Mouse (Mus musculus) heart, adult 10 weeks (tissue): ENCODE data around the gene Syce1. TPM values are rescaled to one million over a fixed set of nuclear protein-coding genes. Genes with fewer than 3 reads are reported as not detected.

Experiments used
- polyA plus RNA-seq: library from polyadenylated mRNA; stranded (reverse); fragments of 350-450 nt; fragmentation: Illumina TruSeq; extraction: RNeasy Lipid Tissue Mini Kit (QIAGEN cat#74804); gene quantifications from one replicate; pipeline ENCODE4 v1.2.3, GENCODE M21; 2014; ENCODE audit warnings: low read depth, low replicate concordance

Gene Syce1
- polyA plus RNA-seq, result not detected

DNA sequence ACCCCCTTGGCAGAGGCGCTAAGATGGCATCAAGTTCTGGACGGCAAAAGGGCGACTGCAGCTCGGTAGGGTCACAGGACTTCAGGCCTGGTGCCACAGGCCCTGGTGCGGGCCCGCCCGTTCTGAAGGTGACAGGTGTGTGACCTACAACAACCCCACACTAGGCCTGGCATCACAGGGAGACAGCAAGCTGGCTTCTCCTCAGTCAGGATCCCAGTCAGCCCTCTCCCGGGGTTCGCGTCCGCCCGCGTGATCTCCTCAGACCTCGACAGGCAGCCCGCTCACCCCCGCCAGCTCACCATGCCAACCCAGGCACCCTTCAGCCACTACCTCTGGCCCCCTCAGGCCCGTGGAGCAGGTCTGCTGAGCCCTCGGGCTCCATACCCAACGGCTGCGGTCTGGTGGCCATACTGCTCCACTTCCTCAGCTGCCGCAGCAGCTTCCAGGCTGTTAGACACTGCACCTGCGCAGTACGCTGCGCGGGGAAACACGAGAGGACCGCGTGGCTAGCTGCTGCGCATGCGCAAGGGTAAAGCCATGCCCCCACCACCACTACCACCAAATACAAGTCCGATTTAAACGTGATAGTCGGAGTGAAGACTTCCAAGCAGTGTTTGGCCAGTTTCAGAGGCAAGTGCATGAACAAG is at the start of gene Syce1:
Gene Syce1, minus strand, starts transcription at position 447 of the 647 bp plus-strand sequence.

GRCm38 (mm10) chr7:140834968-140835757 is 47.5 kb upstream of the Syce1 start, which contains the start of gene Urah:
Gene Urah, plus strand, starts transcription at chr7:140835018.

DNA sequence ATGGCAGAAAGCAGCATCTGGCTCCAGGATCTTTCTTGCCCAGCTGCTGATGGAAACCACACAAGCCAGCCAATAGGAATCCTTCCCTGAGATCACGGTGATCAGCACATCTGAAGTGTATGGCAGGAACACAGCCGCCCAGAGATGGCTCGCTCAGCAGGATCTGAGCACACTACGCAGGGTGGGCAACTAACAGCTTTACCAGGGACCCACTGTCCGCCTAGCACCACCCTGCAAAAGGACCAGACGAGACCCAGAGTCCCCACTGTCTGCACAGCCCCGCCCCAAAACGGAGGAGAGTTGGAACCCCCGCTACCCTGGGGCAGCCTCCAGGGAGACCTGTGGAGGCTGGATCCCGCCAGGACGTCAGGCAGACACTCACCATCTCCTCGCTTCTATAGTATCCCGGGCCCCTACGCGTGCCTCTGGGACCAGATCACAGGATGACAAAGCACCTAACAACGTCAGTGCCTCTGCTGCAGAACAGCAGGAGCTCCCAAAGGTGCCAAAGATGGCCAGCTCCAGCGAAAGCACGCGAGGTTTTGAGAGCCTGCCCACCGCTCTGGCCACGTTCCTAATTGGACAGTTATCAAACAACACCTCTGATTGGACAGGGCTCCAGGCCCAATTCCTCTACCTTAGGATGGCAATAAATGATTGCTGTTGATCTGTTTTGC is 34.1 kb upstream of the Syce1 start, which contains the start of gene Zfp941:
Gene Zfp941, minus strand, starts transcription at position 526 of the 677 bp plus-strand sequence.

DNA sequence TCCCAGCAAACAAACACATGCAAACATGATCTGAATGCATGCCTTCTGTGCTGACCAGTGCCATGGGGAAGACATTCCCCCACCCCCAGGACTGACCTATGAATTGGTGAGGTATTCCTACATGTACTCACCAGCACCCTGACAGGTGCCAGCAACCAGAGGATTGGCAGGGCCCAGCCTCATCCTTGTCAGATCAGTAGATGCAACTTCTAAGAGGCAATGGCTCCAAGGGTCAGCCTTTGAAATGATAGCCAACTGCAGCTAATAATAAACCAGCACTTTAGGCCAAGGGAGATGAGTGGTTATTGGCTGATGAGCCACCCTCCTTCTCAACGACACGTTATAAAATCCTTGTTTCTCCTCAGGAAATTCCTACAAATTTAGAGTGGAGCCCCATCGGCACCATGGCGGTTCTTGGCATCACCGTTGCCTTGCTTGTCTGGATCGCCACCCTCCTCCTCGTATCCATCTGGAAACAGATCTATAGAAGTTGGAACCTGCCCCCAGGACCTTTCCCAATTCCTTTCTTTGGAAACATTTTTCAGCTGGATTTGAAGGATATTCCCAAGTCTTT is 24.1 kb downstream of the Syce1 start, which contains the start of gene Cyp2e1:
Gene Cyp2e1, plus strand, starts transcription at position 293 of the 574 bp plus-strand sequence.

Other genes starting within 250 kb of the Syce1 start
- not detected for gene Olfr538, start 220.0 kb downstream of the Syce1 start, polyA plus RNA-seq
- not detected for gene Olfr46, start 186.6 kb downstream of the Syce1 start, polyA plus RNA-seq
- gene Olfr61, start 158.9 kb downstream of the Syce1 start, polyA plus RNA-seq, result not detected
- gene Olfr53, start 141.4 kb downstream of the Syce1 start, polyA plus RNA-seq, result not detected
- not detected for gene Olfr539, start 127.9 kb downstream of the Syce1 start, polyA plus RNA-seq
- gene Olfr45, start 105.9 kb downstream of the Syce1 start, polyA plus RNA-seq, result not detected
- gene Olfr541, start 90.6 kb downstream of the Syce1 start, polyA plus RNA-seq, result not detected
- 21.8 TPM for gene Cyp2e1, start 24.1 kb downstream of the Syce1 start, polyA plus RNA-seq
- gene Zfp941, start 34.3 kb upstream of the Syce1 start, polyA plus RNA-seq, result 0.18 TPM
- 1.8 TPM for gene Urah, start 47.2 kb upstream of the Syce1 start, polyA plus RNA-seq
- gene Scgb1c1, start 57.7 kb upstream of the Syce1 start, polyA plus RNA-seq, result 35.3 TPM
- not detected for gene Odf3, start 60.0 kb upstream of the Syce1 start, polyA plus RNA-seq
- not detected for gene Gm45785, start 68.5 kb upstream of the Syce1 start, polyA plus RNA-seq
- 22.6 TPM for gene Ric8a, start 69.1 kb upstream of the Syce1 start, polyA plus RNA-seq
- gene Bet1l, start 69.7 kb upstream of the Syce1 start, polyA plus RNA-seq, result 12.4 TPM
- gene Psmd13, start 94.1 kb upstream of the Syce1 start, polyA plus RNA-seq, result 93.8 TPM
- 77.7 TPM for gene Sirt3, start 94.5 kb upstream of the Syce1 start, polyA plus RNA-seq
- 3,602 TPM for gene Cox8b, start 112.6 kb upstream of the Syce1 start, polyA plus RNA-seq
- gene Nlrp6, start 133.1 kb upstream of the Syce1 start, polyA plus RNA-seq, result not detected
- 6.1 TPM for gene Pgghg, start 153.5 kb upstream of the Syce1 start, polyA plus RNA-seq
- gene Ifitm5, start 162.4 kb upstream of the Syce1 start, polyA plus RNA-seq, result 0.92 TPM
- not detected for gene Gm45717, start 168.1 kb upstream of the Syce1 start, polyA plus RNA-seq
- 168 TPM for gene Ifitm2, start 168.1 kb upstream of the Syce1 start, polyA plus RNA-seq
- gene Ifitm1, start 179.4 kb upstream of the Syce1 start, polyA plus RNA-seq, result 10.8 TPM
- gene Ifitm3, start 222.9 kb upstream of the Syce1 start, polyA plus RNA-seq, result 220 TPM
- 0.84 TPM for gene Ifitm6, start 230.1 kb upstream of the Syce1 start, polyA plus RNA-seq
- gene Gm17387, start 241.3 kb upstream of the Syce1 start, polyA plus RNA-seq, result not detected